Mouse (Mus musculus): ENCODE results near the gene H2-K1. TPM values are rescaled to one million over a fixed set of nuclear protein-coding genes. Genes with fewer than 3 reads are reported as not detected.

Gene H2-K1
- total and polyA plus RNA-seq, 2 experiments: 2,348 to 5,575 TPM

- peaks cover 16% of the 10 kb centered on the region for H3K36me3 ChIP-seq (ENCODE audit: control insufficient read depth, insufficient read depth, low read length)
These were observed 48.9 kb downstream of the H2-K1 start, which contains the start of gene B3galt4 for GRCm38 (mm10) chr17:33951021-33951946. TSS of gene B3galt4 (minus strand) at chr17:33951488.

GRCm38 (mm10) chr17:33950131-33950625, 50.0 kb downstream of the H2-K1 start:
- H3K36me3 ChIP-seq (ENCODE audit: control insufficient read depth, insufficient read depth, low read length): peaks cover 16% of the 10 kb centered on the region
- no peak for DNase-seq (ENCODE audit: extremely low read depth, low read depth, low spot score)
- 84% methylated on average over 10 of the region's 10 CpGs for WGBS
- no peak for TF ChIP-seq POLR2A (IDR thresholded peaks at IDR 0.05; ENCODE audit: extremely low read depth, insufficient read depth, low read length)
- TF ChIP-seq CTCF (IDR thresholded peaks at IDR 0.05; ENCODE audit: low read depth, low read length): no peak
- H3K4me3 ChIP-seq (ENCODE audit: insufficient read depth, low read depth, low read length): no peak overlapping the region
- no peaks in the 10 kb centered on the region for H3K27me3 ChIP-seq (ENCODE audit: control insufficient read depth, insufficient read depth, low read length)
- H3K4me1 ChIP-seq (ENCODE audit: control insufficient read depth, insufficient read depth, low read length): peaks cover 9% of the 10 kb centered on the region
- no peak overlapping the region for H3K27ac ChIP-seq (replicated peaks; ENCODE audit: insufficient read depth, low read depth, low read length)
- H3K9ac ChIP-seq (ENCODE audit: low read depth, low read length): no peak overlapping the region
- H3K79me2 ChIP-seq (ENCODE audit: control insufficient read depth, insufficient read depth, low read length): peaks cover 3% of the 10 kb centered on the region; the same call in 1 of the 2 replicates

More at GRCm38 (mm10) chr17:33951021-33951946, 48.9 kb downstream of the H2-K1 start, which contains the start of gene B3galt4:
- Histone ChIP-seq H3K4me3 (ENCODE audit: insufficient read depth, low read depth, low read length) (peak within 1 kb of the TSS; percentile 68), H3K27me3 (ENCODE audit: control insufficient read depth, insufficient read depth, low read length) (no peaks in the 10 kb centered on the region), H3K27ac (replicated peaks; ENCODE audit: insufficient read depth, low read depth, low read length) (0 out of 2 replicates have a peak within 1 kb of the TSS, but pooled peaks have one; percentile 18), H3K79me2 (ENCODE audit: control insufficient read depth, insufficient read depth, low read length) (peaks cover 5% of the 10 kb centered on the region; the same call in 1 of the 2 replicates), H3K4me1 (ENCODE audit: control insufficient read depth, insufficient read depth, low read length) (peaks cover 9% of the 10 kb centered on the region), H3K9ac (ENCODE audit: low read depth, low read length) (peak within 1 kb of the TSS; percentile 64)
- TF ChIP-seq CTCF (IDR thresholded peaks at IDR 0.05; ENCODE audit: low read depth, low read length): no peak
- no peak for TF ChIP-seq POLR2A (IDR thresholded peaks at IDR 0.05; ENCODE audit: extremely low read depth, insufficient read depth, low read length)
- 50% methylated on average over 45 of the region's 45 CpGs for WGBS
- DNase-seq (ENCODE audit: extremely low read depth, low read depth, low spot score): no peak

- WGBS: 73% methylated on average over 19 of the region's 19 CpGs
- no peaks in the 10 kb centered on the region; the same call in 1 of the 2 replicates for H3K79me2 ChIP-seq (ENCODE audit: control insufficient read depth, insufficient read depth, low read length)
- H3K4me3 ChIP-seq (ENCODE audit: insufficient read depth, low read depth, low read length): no peak overlapping the region
- TF ChIP-seq POLR2A (IDR thresholded peaks at IDR 0.05; ENCODE audit: extremely low read depth, insufficient read depth, low read length): no peak
- TF ChIP-seq CTCF (IDR thresholded peaks at IDR 0.05; ENCODE audit: low read depth, low read length): no peak
- no peak overlapping the region for H3K27ac ChIP-seq (replicated peaks; ENCODE audit: insufficient read depth, low read depth, low read length)
- peaks cover 18% of the 10 kb centered on the region for H3K36me3 ChIP-seq (ENCODE audit: control insufficient read depth, insufficient read depth, low read length)
- DNase-seq (ENCODE audit: extremely low read depth, low read depth, low spot score): no peak
- H3K27me3 ChIP-seq (ENCODE audit: control insufficient read depth, insufficient read depth, low read length): no peaks in the 10 kb centered on the region
- H3K9ac ChIP-seq (ENCODE audit: low read depth, low read length): no peak overlapping the region
- H3K4me1 ChIP-seq (ENCODE audit: control insufficient read depth, insufficient read depth, low read length): peaks cover 9% of the 10 kb centered on the region
These were observed 51.1 kb downstream of the H2-K1 start for GRCm38 (mm10) chr17:33948905-33949537.

GRCm38 (mm10) chr17:33948090-33948904, 51.9 kb downstream of the H2-K1 start:
- WGBS: 58% methylated on average over 22 of the region's 22 CpGs
- Histone ChIP-seq H3K36me3 (ENCODE audit: control insufficient read depth, insufficient read depth, low read length) (peaks cover 15% of the 10 kb centered on the region), H3K27ac (replicated peaks; ENCODE audit: insufficient read depth, low read depth, low read length) (no peak overlapping the region), H3K79me2 (ENCODE audit: control insufficient read depth, insufficient read depth, low read length) (no peaks in the 10 kb centered on the region; the same call in 1 of the 2 replicates), H3K4me1 (ENCODE audit: control insufficient read depth, insufficient read depth, low read length) (peaks cover 5% of the 10 kb centered on the region), H3K9ac (ENCODE audit: low read depth, low read length) (no peak overlapping the region), H3K27me3 (ENCODE audit: control insufficient read depth, insufficient read depth, low read length) (no peaks in the 10 kb centered on the region), H3K4me3 (ENCODE audit: insufficient read depth, low read depth, low read length) (no peak overlapping the region)
- TF ChIP-seq CTCF (IDR thresholded peaks at IDR 0.05; ENCODE audit: low read depth, low read length) (no peak), POLR2A (IDR thresholded peaks at IDR 0.05; ENCODE audit: extremely low read depth, insufficient read depth, low read length) (no peak)
- DNase-seq (ENCODE audit: extremely low read depth, low read depth, low spot score): peak; percentile 50

- no peak overlapping the region for H3K4me3 ChIP-seq (ENCODE audit: insufficient read depth, low read depth, low read length)
- H3K9ac ChIP-seq (ENCODE audit: low read depth, low read length): no peak overlapping the region
- no peaks in the 10 kb centered on the region for H3K79me2 ChIP-seq (ENCODE audit: control insufficient read depth, insufficient read depth, low read length)
- no peak overlapping the region for H3K27ac ChIP-seq (replicated peaks; ENCODE audit: insufficient read depth, low read depth, low read length)
- 57% methylated on average over 10 of the region's 10 CpGs for WGBS
- no peaks in the 10 kb centered on the region for H3K27me3 ChIP-seq (ENCODE audit: control insufficient read depth, insufficient read depth, low read length)
- no peak for TF ChIP-seq CTCF (IDR thresholded peaks at IDR 0.05; ENCODE audit: low read depth, low read length)
- TF ChIP-seq POLR2A (IDR thresholded peaks at IDR 0.05; ENCODE audit: extremely low read depth, insufficient read depth, low read length): no peak
- H3K4me1 ChIP-seq (ENCODE audit: control insufficient read depth, insufficient read depth, low read length): peaks cover 3% of the 10 kb centered on the region; the same call in 1 of the 2 replicates
- peaks cover 9% of the 10 kb centered on the region; the same call in 1 of the 2 replicates for H3K36me3 ChIP-seq (ENCODE audit: control insufficient read depth, insufficient read depth, low read length)
- peak; percentile 55 for DNase-seq (ENCODE audit: extremely low read depth, low read depth, low spot score)
These were observed 52.6 kb downstream of the H2-K1 start for GRCm38 (mm10) chr17:33947430-33948089.

Other genes starting within 250 kb of the H2-K1 start
Only the 30 nearest of the 33 such genes appear.
- 6.0 and 7.3 TPM in 2 replicates for gene Kank3, start 189.8 kb downstream of the H2-K1 start, total RNA-seq (2014; rRNA removed)
- gene Kank3, start 189.8 kb downstream of the H2-K1 start, polyA plus RNA-seq (2012; rRNA removed): 9.5 and 13.4 TPM in 2 replicates
- gene Rps28, start 175.8 kb downstream of the H2-K1 start, total RNA-seq (2014; rRNA removed): 275 and 294 TPM in 2 replicates
- gene Rps28, start 175.8 kb downstream of the H2-K1 start, polyA plus RNA-seq (2012; rRNA removed): 374 and 500 TPM in 2 replicates
- 214 and 217 TPM in 2 replicates for gene Ndufa7, start 175.8 kb downstream of the H2-K1 start, total RNA-seq (2014; rRNA removed)
- gene Ndufa7, start 175.8 kb downstream of the H2-K1 start, polyA plus RNA-seq (2012; rRNA removed): 372 and 457 TPM in 2 replicates
- gene Cd320, start 157.3 kb downstream of the H2-K1 start, total RNA-seq (2014; rRNA removed): 7.1 and 7.5 TPM in 2 replicates
- gene Cd320, start 157.3 kb downstream of the H2-K1 start, polyA plus RNA-seq (2012; rRNA removed): 13.0 and 16.9 TPM in 2 replicates
- gene Gm7029, start 126.5 kb downstream of the H2-K1 start, total RNA-seq (2014; rRNA removed): not detected in 2 replicates
- not detected in 2 replicates for gene Gm7029, start 126.5 kb downstream of the H2-K1 start, polyA plus RNA-seq (2012; rRNA removed)
- 0.18 and 1.2 TPM in 2 replicates for gene Kifc1, start 109.7 kb downstream of the H2-K1 start, total RNA-seq (2014; rRNA removed)
- 0.20 and 0.31 TPM in 2 replicates for gene Kifc1, start 109.7 kb downstream of the H2-K1 start, polyA plus RNA-seq (2012; rRNA removed)
- not detected in 2 replicates for gene Platr17, start 95.2 kb downstream of the H2-K1 start, total RNA-seq (2014; rRNA removed)
- gene Platr17, start 95.2 kb downstream of the H2-K1 start, polyA plus RNA-seq (2012; rRNA removed): 0.18 TPM in 1 of 2 replicates, not detected in the other
- 8.3 and 10.2 TPM in 2 replicates for gene Daxx, start 90.9 kb downstream of the H2-K1 start, total RNA-seq (2014; rRNA removed)
- 15.8 and 30.8 TPM in 2 replicates for gene Daxx, start 90.9 kb downstream of the H2-K1 start, polyA plus RNA-seq (2012; rRNA removed)
- gene Tapbp, start 84.4 kb downstream of the H2-K1 start, total RNA-seq (2014; rRNA removed): 47.2 and 58.5 TPM in 2 replicates
- 95.4 and 105 TPM in 2 replicates for gene Tapbp, start 84.4 kb downstream of the H2-K1 start, polyA plus RNA-seq (2012; rRNA removed)
- 11.1 and 12.7 TPM in 2 replicates for gene Zbtb22, start 84.4 kb downstream of the H2-K1 start, total RNA-seq (2014; rRNA removed)
- 23.9 and 30.2 TPM in 2 replicates for gene Zbtb22, start 84.4 kb downstream of the H2-K1 start, polyA plus RNA-seq (2012; rRNA removed)
- gene Rgl2, start 70.8 kb downstream of the H2-K1 start, total RNA-seq (2014; rRNA removed): 9.8 and 10.9 TPM in 2 replicates
- 19.4 and 27.7 TPM in 2 replicates for gene Rgl2, start 70.8 kb downstream of the H2-K1 start, polyA plus RNA-seq (2012; rRNA removed)
- 37.9 and 40.8 TPM in 2 replicates for gene Pfdn6, start 60.0 kb downstream of the H2-K1 start, total RNA-seq (2014; rRNA removed)
- 15.5 and 21.9 TPM in 2 replicates for gene Pfdn6, start 60.0 kb downstream of the H2-K1 start, polyA plus RNA-seq (2012; rRNA removed)
- gene Wdr46, start 59.7 kb downstream of the H2-K1 start, total RNA-seq (2014; rRNA removed): 9.3 and 11.3 TPM in 2 replicates
- gene Wdr46, start 59.7 kb downstream of the H2-K1 start, polyA plus RNA-seq (2012; rRNA removed): 13.2 and 16.4 TPM in 2 replicates
- gene B3galt4, start 48.9 kb downstream of the H2-K1 start, total RNA-seq (2014; rRNA removed): 0.54 and 0.55 TPM in 2 replicates
- gene B3galt4, start 48.9 kb downstream of the H2-K1 start, polyA plus RNA-seq (2012; rRNA removed): 0.68 and 0.97 TPM in 2 replicates
- 10.5 and 10.9 TPM in 2 replicates for gene Vps52, start 44.5 kb downstream of the H2-K1 start, total RNA-seq (2014; rRNA removed)
- gene Vps52, start 44.5 kb downstream of the H2-K1 start, polyA plus RNA-seq (2012; rRNA removed): 31.1 and 40.6 TPM in 2 replicates
- gene Rps18, start 44.3 kb downstream of the H2-K1 start, total RNA-seq (2014; rRNA removed): 1,559 and 1,933 TPM in 2 replicates
- 224 and 252 TPM in 2 replicates for gene Rps18, start 44.3 kb downstream of the H2-K1 start, polyA plus RNA-seq (2012; rRNA removed)
- 10.0 and 13.7 TPM in 2 replicates for gene Ring1, start 24.3 kb upstream of the H2-K1 start, total RNA-seq (2014; rRNA removed)
- 29.7 and 33.8 TPM in 2 replicates for gene Ring1, start 24.3 kb upstream of the H2-K1 start, polyA plus RNA-seq (2012; rRNA removed)
- 76.5 and 80.5 TPM in 2 replicates for gene H2-Ke6, start 27.7 kb upstream of the H2-K1 start, total RNA-seq (2014; rRNA removed)
- gene H2-Ke6, start 27.7 kb upstream of the H2-K1 start, polyA plus RNA-seq (2012; rRNA removed): 162 and 167 TPM in 2 replicates
- gene Slc39a7, start 31.3 kb upstream of the H2-K1 start, total RNA-seq (2014; rRNA removed): 51.2 and 54.7 TPM in 2 replicates
- 98.0 and 115 TPM in 2 replicates for gene Slc39a7, start 31.3 kb upstream of the H2-K1 start, polyA plus RNA-seq (2012; rRNA removed)
- 13.0 and 17.0 TPM in 2 replicates for gene Rxrb, start 31.5 kb upstream of the H2-K1 start, total RNA-seq (2014; rRNA removed)
- gene Rxrb, start 31.5 kb upstream of the H2-K1 start, polyA plus RNA-seq (2012; rRNA removed): 40.3 and 46.5 TPM in 2 replicates
- 0.18 and 0.74 TPM in 2 replicates for gene Col11a2, start 39.1 kb upstream of the H2-K1 start, total RNA-seq (2014; rRNA removed)
- 0.20 and 0.23 TPM in 2 replicates for gene Col11a2, start 39.1 kb upstream of the H2-K1 start, polyA plus RNA-seq (2012; rRNA removed)
- gene H2-Oa, start 92.0 kb upstream of the H2-K1 start, total RNA-seq (2014; rRNA removed): 0.28 and 0.47 TPM in 2 replicates
- 0.76 and 1.4 TPM in 2 replicates for gene H2-Oa, start 92.0 kb upstream of the H2-K1 start, polyA plus RNA-seq (2012; rRNA removed)
- gene H2-DMa, start 119.2 kb upstream of the H2-K1 start, total RNA-seq (2014; rRNA removed): 7.1 and 8.5 TPM in 2 replicates
- gene H2-DMa, start 119.2 kb upstream of the H2-K1 start, polyA plus RNA-seq (2012; rRNA removed): 8.3 and 13.1 TPM in 2 replicates
- gene Brd2, start 122.3 kb upstream of the H2-K1 start, total RNA-seq (2014; rRNA removed): 39.0 and 53.2 TPM in 2 replicates
- gene Brd2, start 122.3 kb upstream of the H2-K1 start, polyA plus RNA-seq (2012; rRNA removed): 55.8 and 76.9 TPM in 2 replicates
- gene H2-DMb2, start 143.0 kb upstream of the H2-K1 start, total RNA-seq (2014; rRNA removed): 0.74 and 1.7 TPM in 2 replicates
- gene H2-DMb2, start 143.0 kb upstream of the H2-K1 start, polyA plus RNA-seq (2012; rRNA removed): 1.1 and 3.1 TPM in 2 replicates
- 4.2 and 6.6 TPM in 2 replicates for gene H2-DMb1, start 152.7 kb upstream of the H2-K1 start, total RNA-seq (2014; rRNA removed)
- 8.3 and 14.5 TPM in 2 replicates for gene H2-DMb1, start 152.7 kb upstream of the H2-K1 start, polyA plus RNA-seq (2012; rRNA removed)
- 15.1 and 17.3 TPM in 2 replicates for gene Tap1, start 187.2 kb upstream of the H2-K1 start, total RNA-seq (2014; rRNA removed)
- gene Tap1, start 187.2 kb upstream of the H2-K1 start, polyA plus RNA-seq (2012; rRNA removed): 18.8 and 23.5 TPM in 2 replicates
- 23.3 and 38.1 TPM in 2 replicates for gene Psmb9, start 187.4 kb upstream of the H2-K1 start, total RNA-seq (2014; rRNA removed)
- gene Psmb9, start 187.4 kb upstream of the H2-K1 start, polyA plus RNA-seq (2012; rRNA removed): 38.0 and 41.5 TPM in 2 replicates
- gene Psmb8, start 197.4 kb upstream of the H2-K1 start, total RNA-seq (2014; rRNA removed): 66.9 and 101 TPM in 2 replicates
- gene Psmb8, start 197.4 kb upstream of the H2-K1 start, polyA plus RNA-seq (2012; rRNA removed): 56.7 and 80.3 TPM in 2 replicates
- gene Tap2, start 203.2 kb upstream of the H2-K1 start, total RNA-seq (2014; rRNA removed): 14.4 and 15.2 TPM in 2 replicates
- 18.4 and 24.6 TPM in 2 replicates for gene Tap2, start 203.2 kb upstream of the H2-K1 start, polyA plus RNA-seq (2012; rRNA removed)